Mouse (Mus musculus) monocyte, adult 5-6 weeks (primary cell): ENCODE data around the gene Morc1. TPM values are rescaled to one million over a fixed set of nuclear protein-coding genes. Genes with fewer than 3 reads are reported as not detected.

ENCODE experiments used
- ATAC-seq: fragments of 153-309, 156-312 bp; replicated peaks from 2 replicates; pipeline ENCODE4 v1.8.0; 2017; ENCODE audit warnings: mild to moderate bottlenecking; ENCODE audit not compliant: low TSS enrichment, insufficient number of reproducible peaks, severe bottlenecking, poor library complexity, low FRiP score
- total RNA-seq: library from RNA; stranded (forward); fragments of 200-1000, 200-491, 200-594 nt; gene quantifications from 3 replicates; pipeline ENCODE4 v1.2.3, GENCODE M21; 2017

Morc1 gene
- total RNA-seq, 1 experiment from 2014 or later, result not detected

- no peak for ATAC-seq
These were observed 180.4 kb downstream of the Morc1 start for GRCm38 (mm10) chr16:48611436-48611835.

- no peak for ATAC-seq
These were observed 182.7 kb downstream of the Morc1 start for GRCm38 (mm10) chr16:48613783-48614182.

- no peak for ATAC-seq
These were observed 189.5 kb downstream of the Morc1 start for GRCm38 (mm10) chr16:48620510-48620909.

GRCm38 (mm10) chr16:48621019-48621418 lies 190.0 kb downstream of the Morc1 start:
- ATAC-seq, result no peak

GRCm38 (mm10) chr16:48623447-48623846 lies 192.4 kb downstream of the Morc1 start:
- ATAC-seq, result no peak

GRCm38 (mm10) chr16:48626186-48626585 lies 195.1 kb downstream of the Morc1 start:
- no peak for ATAC-seq

GRCm38 (mm10) chr16:48627296-48627695 lies 196.3 kb downstream of the Morc1 start:
- no peak for ATAC-seq

GRCm38 (mm10) chr16:48629710-48630109 lies 198.7 kb downstream of the Morc1 start:
- no peak for ATAC-seq

GRCm38 (mm10) chr16:48630466-48630865 lies 199.4 kb downstream of the Morc1 start:
- no peak for ATAC-seq

- no peak for ATAC-seq
These were observed 201.3 kb downstream of the Morc1 start for GRCm38 (mm10) chr16:48632351-48632750.

GRCm38 (mm10) chr16:48646246-48646645 lies 215.2 kb downstream of the Morc1 start:
- ATAC-seq, result no peak

GRCm38 (mm10) chr16:48671696-48672095 lies 240.7 kb downstream of the Morc1 start:
- no peak for ATAC-seq

- no peak for ATAC-seq
These were observed 241.6 kb downstream of the Morc1 start for GRCm38 (mm10) chr16:48672664-48673063.

- peak; percentile 61; the same call in 1 of the 2 replicates for ATAC-seq
These were observed 244.6 kb downstream of the Morc1 start for GRCm38 (mm10) chr16:48675607-48676006.

GRCm38 (mm10) chr16:48676205-48676604 lies 245.2 kb downstream of the Morc1 start:
- ATAC-seq, result no peak

GRCm38 (mm10) chr16:48677381-48677780 lies 246.3 kb downstream of the Morc1 start:
- ATAC-seq, result no peak

- ATAC-seq, result no peak
These were observed 247.0 kb downstream of the Morc1 start for GRCm38 (mm10) chr16:48678029-48678428.

Other genes with a start within 250 kb of the Morc1 start
- not detected in 3 replicates for gene Dppa4, start 147.5 kb upstream of the Morc1 start, total RNA-seq
- gene Dppa2, start 127.3 kb upstream of the Morc1 start, total RNA-seq, result not detected in 3 replicates
- gene Gm5485, start 18.8 kb upstream of the Morc1 start, total RNA-seq, result not detected in 3 replicates